Mouse (Mus musculus): ENCODE measurements around the gene C730034F03Rik.

GRCm38 (mm10) chr15:89390081-89390480, 39.3 kb upstream of the C730034F03Rik start:
- TF ChIP-seq POLR2A (IDR thresholded peaks at IDR 0.05; ENCODE audit: insufficient read depth, low read depth, low read length) (no peak), CTCF (IDR thresholded peaks at IDR 0.05) (no peak), EP300 (IDR thresholded peaks at IDR 0.05; ENCODE audit: insufficient read depth, low read depth, low read length) (no peak)

Data from heart, adult 2 months (tissue).